Mouse (Mus musculus): ENCODE data around the gene Klhl33.

GRCm38 (mm10) chr14:50862641-50863040 is 34.7 kb downstream of the Klhl33 start:
- TF ChIP-seq TAL1 (IDR thresholded peaks at IDR 0.05; ENCODE audit: low read length) (no peak), GATA1 (IDR thresholded peaks at IDR 0.05; ENCODE audit: low read length) (no peak)

All from erythroblast, embryonic 14.5 days (primary cell).